Mouse (Mus musculus) Patski (cell line): Measurements from ENCODE around the gene Ubr2. TPM values are rescaled to one million over a fixed set of nuclear protein-coding genes. Genes with fewer than 3 reads are reported as not detected.
A peak's percentile ranks its signal among the peaks of the same experiment; 100 is the strongest.

Experiments
- ATAC-seq: fragments of 100-300 bp; one replicate; pipeline ENCODE4 v1.8.0; 2021
- CTCF ChIA-PET: fragments of 350-600 bp; sonication (Branson Sonifier 250); formaldehyde crosslinking; loops from one replicate; lab custom pipeline; 2022; ENCODE audit warnings: inconsistent platforms; lab: Charles Lee
- POLR2A ChIA-PET: fragments of 350-600 bp; sonication (Branson Sonifier 250); formaldehyde crosslinking; loops from one replicate; lab custom pipeline; 2022; ENCODE audit warnings: antibody characterized with exemption, inconsistent platforms; lab: Charles Lee
- DNase-seq: peaks from one replicate; pipeline ENCODE4 v3.0.0-alpha.2; 2011; ENCODE audit warnings: low read depth, low spot score
- H3K27me3 ChIP-seq: fragments of 371-371 bp; one replicate; pipeline ENCODE4 v1.5.1; 2021
- CTCF ChIP-seq: fragments of 100-300 bp; IDR thresholded peaks from one replicate; pipeline ENCODE4 v1.5.1; 2021
- in situ Hi-C: fragments of 300-500 bp; cut with MboI; formaldehyde crosslinking; loops from 3 replicates; pipeline ENCODE4 v1.11.1; 2018; ENCODE audit warnings: low pct_unique_long_range_greater_than_20kb, mixed read lengths
- polyA plus RNA-seq: library from polyadenylated mRNA; unstranded; gene quantifications from one replicate; pipeline ENCODE4 v1.2.3, GENCODE M21; 2021

The Ubr2 gene
- polyA plus RNA-seq, 1 experiment from 2014 or later: 60.9 TPM

DNA sequence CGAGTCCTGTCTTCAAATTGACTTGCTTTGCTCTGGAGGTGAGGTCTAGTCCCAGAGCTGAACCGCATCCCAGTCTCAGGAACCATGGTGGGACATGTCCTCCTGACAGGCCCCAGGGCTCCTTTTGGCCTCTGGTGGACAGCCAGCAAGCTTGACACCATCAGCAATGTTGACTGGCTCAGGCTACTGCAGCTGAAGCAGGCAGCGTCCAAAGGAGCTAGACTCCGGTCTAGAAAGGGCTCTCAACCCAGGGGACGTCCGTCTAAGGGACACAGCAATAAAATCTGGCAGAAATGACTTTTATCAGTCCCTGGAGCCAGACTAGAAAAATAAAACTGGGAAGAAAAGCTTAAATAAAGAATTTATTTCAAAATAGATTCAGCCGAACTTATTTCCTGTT lies 80.5 kb downstream of the Ubr2 start:
- DNase-seq (no peak), ATAC-seq (no peak)
- ChIA-PET CTCF (interaction anchor here (0.8 to 1.3 kb wide), 3 partner anchors 11 to 29 kb away, joined by 3 to 4 read pairs (median 3); no protein-coding TSS in a partner anchor), POLR2A (no interaction called here)
- TF ChIP-seq CTCF: no peak
- no peaks in the 10 kb centered on the region for H3K27me3 ChIP-seq
- in situ Hi-C loops: no loop called here

DNA sequence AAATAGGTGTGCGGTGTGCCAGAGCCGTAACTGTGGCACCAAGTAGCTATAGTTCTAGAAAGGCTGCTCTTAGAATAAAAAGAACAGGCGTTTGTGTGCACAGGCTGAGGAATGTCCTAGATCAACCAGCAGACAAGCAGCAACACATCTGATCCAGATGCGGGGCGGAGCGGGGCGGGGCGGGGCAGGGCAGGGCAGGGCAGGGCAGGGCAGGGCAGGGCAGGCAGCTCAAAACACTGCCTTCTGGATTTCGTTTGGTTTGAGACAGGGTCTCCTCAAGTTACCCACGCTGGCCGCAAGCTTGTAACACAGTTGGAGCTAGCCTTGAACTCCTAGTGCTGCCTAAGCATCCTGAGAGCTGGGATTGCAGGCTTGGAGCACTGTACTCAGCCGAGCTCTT lies 81.1 kb downstream of the Ubr2 start:
- ChIA-PET CTCF (interaction anchor here (1.1 to 1.3 kb wide), 2 partner anchors 11 to 36 kb away, joined by 3 to 4 read pairs; no protein-coding TSS in a partner anchor), POLR2A (no interaction called here)
- ATAC-seq (no peak), DNase-seq (no peak)
- H3K27me3 ChIP-seq: no peaks in the 10 kb centered on the region
- in situ Hi-C loops: no loop called here
- no peak for TF ChIP-seq CTCF

DNA sequence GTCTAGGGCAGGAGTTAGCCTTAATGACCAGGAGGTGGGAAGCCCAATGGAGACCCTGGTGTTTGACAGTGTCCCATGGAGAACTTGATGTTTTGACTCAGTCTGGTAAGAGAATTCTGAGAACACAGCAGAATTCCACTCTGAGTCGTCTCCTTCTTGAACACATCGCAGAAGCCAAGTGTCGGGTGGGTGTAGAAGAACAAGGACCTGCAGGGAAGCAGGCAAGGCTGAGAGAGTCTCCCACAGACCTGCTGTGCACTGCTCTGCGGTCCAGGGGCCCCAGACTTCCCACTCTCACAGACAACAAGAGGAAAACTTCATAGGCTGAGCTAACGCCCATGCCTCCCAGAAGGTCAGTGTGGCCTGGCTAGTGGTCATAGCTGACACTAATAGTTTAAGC lies 82.6 kb downstream of the Ubr2 start:
- in situ Hi-C loops: no loop called here
- TF ChIP-seq CTCF: no peak
- ChIA-PET POLR2A (no interaction called here), CTCF (no interaction called here)
- H3K27me3 ChIP-seq: no peaks in the 10 kb centered on the region
- DNase-seq: no peak
- no peak for ATAC-seq

DNA sequence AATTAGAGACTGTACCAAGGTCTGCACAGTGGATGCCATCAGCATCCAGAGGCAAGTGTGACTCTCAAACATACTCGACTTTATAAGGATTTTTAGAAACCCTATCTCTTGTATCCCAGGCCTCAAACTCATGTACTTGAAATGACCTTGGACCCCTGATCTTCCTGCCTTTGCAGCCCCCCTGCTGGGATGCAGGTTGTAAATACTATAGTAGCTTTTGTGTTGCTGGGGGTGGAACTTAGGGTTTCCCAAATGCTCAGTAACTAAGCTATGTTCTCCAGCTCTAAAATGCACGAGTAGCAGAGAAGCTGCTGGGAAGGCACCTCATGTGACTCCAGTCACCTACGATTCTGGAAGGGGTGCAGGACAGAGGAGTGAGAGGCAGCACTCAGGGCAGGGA lies 83.4 kb downstream of the Ubr2 start:
- no peak for TF ChIP-seq CTCF
- in situ Hi-C loops: no loop called here
- CTCF ChIA-PET: interaction anchor here (1.0 to 1.6 kb wide), 2 partner anchors 16 to 21 kb away, joined by 3 to 5 read pairs; partner anchors contain the start of gene Prph2
- ATAC-seq (no peak), DNase-seq (no peak)
- H3K27me3 ChIP-seq: no peaks in the 10 kb centered on the region
- POLR2A ChIA-PET: interaction anchor here (0.5 kb wide), 1 partner anchor 20 kb away, joined by 3 read pairs; no protein-coding TSS in a partner anchor

DNA sequence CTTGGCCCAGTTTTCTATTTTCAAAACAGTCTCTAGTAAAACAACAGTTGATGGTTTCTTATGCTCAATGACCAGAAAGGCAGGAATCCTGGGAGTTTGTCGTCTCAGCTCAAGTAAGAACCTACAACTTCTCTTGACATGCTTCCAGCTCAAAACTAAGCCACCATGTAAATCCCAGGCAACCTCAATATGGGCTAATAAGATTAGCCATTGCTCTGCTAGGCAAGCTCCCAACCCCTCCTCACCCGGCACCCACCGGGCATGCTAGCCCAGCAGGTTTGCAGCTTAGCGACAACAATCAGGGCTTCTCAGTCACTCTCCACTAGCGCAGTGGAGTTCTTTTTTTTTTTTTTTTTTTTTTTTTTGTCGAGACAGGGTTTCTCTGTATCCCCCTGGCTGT lies 84.2 kb downstream of the Ubr2 start:
- CTCF ChIA-PET: interaction anchor here (1.0 to 1.6 kb wide), 3 partner anchors 15 to 49 kb away, joined by 3 to 5 read pairs (median 3); partner anchors contain the start of gene Prph2
- in situ Hi-C loops: no loop called here

DNA sequence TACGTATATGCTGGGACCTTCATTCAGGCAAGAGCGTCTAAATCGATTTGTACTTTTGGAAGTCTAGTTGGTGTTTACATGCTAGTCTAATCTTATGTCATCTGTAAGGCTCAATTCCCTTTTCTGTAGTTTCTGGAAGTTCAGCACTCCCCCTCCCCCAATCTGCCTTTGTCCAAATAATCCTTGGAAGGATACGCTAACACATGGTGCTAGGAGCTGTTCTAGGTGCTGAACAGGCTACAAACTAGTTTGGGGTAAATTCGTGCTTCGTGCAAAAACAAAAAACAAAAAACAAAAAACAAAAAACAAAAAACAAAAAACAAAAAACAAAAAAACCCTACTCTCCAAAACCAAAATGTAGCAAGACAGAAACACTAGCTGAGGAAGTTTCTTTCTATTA lies 89.5 kb downstream of the Ubr2 start:
- DNase-seq (no peak), ATAC-seq (no peak)
- TF ChIP-seq CTCF: no peak
- ChIA-PET POLR2A (no interaction called here), CTCF (no interaction called here)
- in situ Hi-C loops: no loop called here
- H3K27me3 ChIP-seq: no peaks in the 10 kb centered on the region

More for the DNA sequence above, 84.2 kb downstream of the Ubr2 start:
- ATAC-seq (no peak), DNase-seq (no peak)
- H3K27me3 ChIP-seq: no peaks in the 10 kb centered on the region
- no peak for TF ChIP-seq CTCF
- POLR2A ChIA-PET: no interaction called here

DNA sequence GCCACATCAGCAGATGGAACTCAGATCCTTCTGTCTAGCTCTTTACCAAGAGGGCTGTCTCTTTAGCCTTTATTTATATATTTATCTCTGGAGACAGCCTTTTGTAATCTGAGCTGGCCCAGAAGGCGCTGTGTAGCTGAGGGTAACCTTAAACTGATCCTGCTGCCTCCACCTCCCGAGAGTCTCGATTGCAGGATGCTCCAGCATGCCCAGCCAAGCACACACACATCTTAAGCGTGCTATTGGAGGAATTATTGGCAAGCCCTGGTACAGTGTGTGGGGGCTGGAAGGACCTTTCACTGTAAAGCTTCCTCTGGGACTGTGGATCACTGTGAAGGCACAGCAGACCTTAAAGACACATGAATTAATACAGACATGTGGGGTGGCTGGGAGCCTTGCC lies 91.4 kb downstream of the Ubr2 start:
- in situ Hi-C loops: no loop called here
- ATAC-seq: no peak
- H3K27me3 ChIP-seq: no peaks in the 10 kb centered on the region
- ChIA-PET CTCF (no interaction called here), POLR2A (no interaction called here)
- no peak for TF ChIP-seq CTCF
- DNase-seq: no peak

DNA sequence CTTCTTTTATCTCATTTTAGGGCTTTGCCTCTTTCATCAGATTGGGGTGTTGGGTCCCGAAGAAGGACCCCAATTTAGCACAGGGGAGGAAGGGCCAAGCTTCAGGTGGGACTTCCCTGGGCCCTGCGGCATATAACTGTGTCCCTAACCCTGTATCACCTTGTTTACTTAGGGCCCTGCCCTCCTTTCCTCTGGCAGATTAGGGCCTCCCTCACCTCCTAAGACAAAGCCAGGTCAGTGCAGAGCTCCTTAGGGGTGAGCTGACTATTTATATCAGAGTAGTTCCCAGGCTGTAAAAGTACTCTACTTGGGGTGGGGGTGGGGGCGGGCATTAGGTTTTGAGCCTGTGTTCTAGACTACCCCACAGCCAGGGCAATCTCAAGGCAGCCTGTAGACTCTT lies 95.2 kb downstream of the Ubr2 start:
- no peak for TF ChIP-seq CTCF
- ATAC-seq (no peak), DNase-seq (no peak)
- POLR2A ChIA-PET: no interaction called here
- CTCF ChIA-PET: no interaction called here
- no peaks in the 10 kb centered on the region for H3K27me3 ChIP-seq
- in situ Hi-C loops: no loop called here

DNA sequence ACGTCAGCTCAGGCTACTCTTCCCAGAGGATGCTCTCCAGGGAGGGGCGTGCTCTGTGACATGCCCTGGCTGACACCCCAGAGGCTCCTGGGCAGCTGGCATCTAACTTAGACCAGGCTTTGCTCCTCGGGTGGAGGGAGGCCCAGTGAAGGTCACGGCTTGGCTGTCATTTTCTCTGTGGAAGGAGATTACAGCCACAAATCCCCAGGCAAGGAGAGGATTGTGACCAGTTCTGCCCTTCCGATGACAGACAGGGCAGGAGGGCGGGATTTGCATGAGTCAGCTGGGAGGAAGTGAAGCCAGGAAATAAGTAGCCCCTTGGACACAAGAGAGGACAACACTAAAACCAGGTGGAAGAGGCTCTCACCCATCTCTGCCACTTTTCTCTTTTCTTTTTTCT lies 98.0 kb downstream of the Ubr2 start:
- in situ Hi-C loops: no loop called here
- POLR2A ChIA-PET: no interaction called here
- DNase-seq: no peak
- H3K27me3 ChIP-seq: no peaks in the 10 kb centered on the region
- no peak for ATAC-seq
- CTCF ChIA-PET: interaction anchor here (1.1 kb wide), 1 partner anchor 11 kb away, joined by 4 read pairs; no protein-coding TSS in a partner anchor
- TF ChIP-seq CTCF: no peak

DNA sequence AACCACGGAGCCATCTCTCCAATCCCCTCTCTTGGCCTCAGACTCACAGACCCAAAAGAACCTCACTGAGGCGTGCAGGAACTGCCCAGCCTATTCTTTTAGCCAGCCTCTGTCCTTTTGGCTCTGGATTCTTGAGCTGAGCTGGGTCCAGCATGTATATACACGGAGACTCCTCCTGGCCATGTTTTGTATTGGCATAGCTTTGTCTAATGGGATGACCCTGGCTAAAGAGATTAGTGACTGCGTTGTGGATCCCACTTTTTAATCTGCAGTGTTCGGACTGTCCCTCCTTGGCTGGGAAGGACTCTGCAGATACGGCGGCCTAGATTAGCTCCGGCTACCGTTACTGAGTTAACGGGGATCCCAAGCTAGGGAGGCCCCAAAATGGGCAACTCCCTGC lies 100.2 kb downstream of the Ubr2 start, which contains the start of gene Prph2:
Gene Prph2 (plus strand): TSS at position 274 of the 400 bp plus-strand sequence.
- ChIA-PET CTCF (interaction anchor here (1.9 kb wide), 1 partner anchor 16 kb away, joined by 5 read pairs; no protein-coding TSS in a partner anchor), POLR2A (no interaction called here)
- in situ Hi-C loops: no loop called here
- DNase-seq (no peak), ATAC-seq (no peak)
- no peak for TF ChIP-seq CTCF
- no peaks in the 10 kb centered on the region for H3K27me3 ChIP-seq

DNA sequence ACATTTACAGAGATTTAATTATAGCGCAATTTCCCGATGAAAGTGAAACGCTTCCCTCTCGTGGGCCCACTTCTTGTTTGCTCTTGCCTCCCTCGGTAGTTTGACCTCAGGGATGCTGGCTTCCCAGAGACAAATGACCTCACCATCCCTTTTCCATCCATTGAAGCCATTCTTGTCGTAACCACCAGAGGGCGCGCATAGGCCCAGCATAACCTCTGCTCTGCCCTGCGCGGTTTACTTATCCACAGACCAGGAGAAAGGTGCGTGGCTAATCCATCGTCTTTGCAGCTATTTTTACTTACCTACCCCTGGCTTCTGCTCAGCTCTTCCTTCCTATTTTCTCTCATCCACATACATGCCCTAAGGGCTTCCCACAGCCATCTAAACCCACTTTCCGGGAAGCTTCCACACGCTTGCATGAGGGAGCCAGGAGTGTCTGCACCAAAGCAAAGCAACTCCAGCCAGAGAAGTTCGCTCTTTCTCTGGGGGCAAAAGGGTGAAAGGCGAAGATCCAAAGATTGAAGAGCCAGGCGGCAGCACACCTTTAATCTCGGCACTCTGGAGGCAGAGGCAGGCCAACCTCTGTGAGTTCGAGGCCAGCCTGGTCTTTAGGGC lies 106.4 kb downstream of the Ubr2 start:
- ChIA-PET POLR2A (interaction anchor here (0.6 kb wide), 1 partner anchor 15 kb away, joined by 3 read pairs; no protein-coding TSS in a partner anchor), CTCF (interaction anchor here (0.9 to 1.3 kb wide), 4 partner anchors 12 to 29 kb away, joined by 3 to 5 read pairs (median 4); no protein-coding TSS in a partner anchor)
- no peaks in the 10 kb centered on the region for H3K27me3 ChIP-seq
- no peak for DNase-seq
- TF ChIP-seq CTCF: peak; percentile 97
- in situ Hi-C loops: no loop called here
- peak; percentile 80 for ATAC-seq
